Mouse (Mus musculus) ES-Bruce4 (cell line): ENCODE results near the gene Rhoq. TPM values are rescaled to one million over a fixed set of nuclear protein-coding genes. Genes with fewer than 3 reads are reported as not detected.

Experiments
- H3K27ac ChIP-seq: 2 replicates; pipeline ENCODE4 v1.5.1; 2012; ENCODE audit warnings: low read length, inconsistent platforms; ENCODE audit not compliant: insufficient read depth
- H3K27me3 ChIP-seq: 2 replicates; pipeline ENCODE4 v1.6.1; 2012; ENCODE audit warnings: mild to moderate bottlenecking, low read length, inconsistent platforms; ENCODE audit not compliant: control insufficient read depth, poor library complexity, insufficient read depth, severe bottlenecking
- H3K36me3 ChIP-seq: 2 replicates; pipeline ENCODE4 v1.6.1; 2012; ENCODE audit warnings: inconsistent platforms, mild to moderate bottlenecking, low read length, moderate library complexity; ENCODE audit not compliant: control insufficient read depth, poor library complexity, insufficient read depth, severe bottlenecking
- H3K4me1 ChIP-seq: one replicate; pipeline ENCODE4 v1.8.1; 2011; ENCODE audit warnings: low read length; ENCODE audit not compliant: control insufficient read depth, insufficient read depth
- H3K4me3 ChIP-seq: 2 replicates; pipeline ENCODE4 v1.5.1; 2011; ENCODE audit warnings: low read depth, mild to moderate bottlenecking, low read length
- H3K9ac ChIP-seq: 2 replicates; pipeline ENCODE4 v1.6.1; 2012; ENCODE audit warnings: low read depth, mild to moderate bottlenecking, inconsistent platforms; ENCODE audit not compliant: poor library complexity, severe bottlenecking
- H3K9me3 ChIP-seq: replicated peaks from 2 replicates; pipeline ENCODE4 v1.6.1; 2012; ENCODE audit warnings: mild to moderate bottlenecking, low read length, inconsistent platforms; ENCODE audit not compliant: control insufficient read depth, poor library complexity, insufficient read depth, severe bottlenecking
- CTCF ChIP-seq: IDR thresholded peaks from one replicate; pipeline ENCODE4 v1.8.1; 2011; ENCODE audit warnings: low read depth, low read length
- EP300 ChIP-seq: IDR thresholded peaks from 2 replicates; pipeline ENCODE4 v1.6.1; 2011; ENCODE audit warnings: low read depth, low read length; ENCODE audit not compliant: insufficient read depth
- POLR2A ChIP-seq: IDR thresholded peaks from one replicate; pipeline ENCODE4 v1.8.1; 2011; ENCODE audit warnings: low read length; ENCODE audit not compliant: insufficient read depth
- polyA plus RNA-seq: library from polyadenylated mRNA; stranded (reverse); fragments of >200 nt; gene quantifications from 2 replicates; pipeline ENCODE4 v1.2.4, GENCODE M21; 2011; ENCODE audit warnings: low read depth; ENCODE audit not compliant: missing spikeins, insufficient read depth, insufficient read length

Gene Rhoq
- polyA plus RNA-seq, 1 experiment: 42.1 TPM

- H3K9ac ChIP-seq: peak overlapping the region; percentile 77
- TF ChIP-seq POLR2A (no peak), EP300 (no peak), CTCF (no peak)
- no peaks in the 10 kb centered on the region for H3K27me3 ChIP-seq
- no peak overlapping the region for H3K27ac ChIP-seq
- H3K4me3 ChIP-seq: peak overlapping the region; percentile 63
- H3K36me3 ChIP-seq: peaks cover 34% of the 10 kb centered on the region
- no peaks in the 10 kb centered on the region for H3K4me1 ChIP-seq
- no peaks in the 10 kb centered on the region for H3K9me3 ChIP-seq
Measured at GRCm38 (mm10) chr17:87024491-87025242, 61.8 kb downstream of the Rhoq start.

- peak within 1 kb of the TSS; percentile 72 for H3K4me3 ChIP-seq
- H3K36me3 ChIP-seq: peaks cover 27% of the 10 kb centered on the region
- no peaks in the 10 kb centered on the region for H3K27me3 ChIP-seq
- H3K27ac ChIP-seq: no peak within 1 kb of the TSS
- H3K9me3 ChIP-seq: no peaks in the 10 kb centered on the region
- H3K4me1 ChIP-seq: no peaks in the 10 kb centered on the region
- peak within 1 kb of the TSS; percentile 77 for H3K9ac ChIP-seq
- TF ChIP-seq CTCF: no peak
- TF ChIP-seq POLR2A: peak; percentile 57
Measured at GRCm38 (mm10) chr17:87025269-87025949, 62.5 kb downstream of the Rhoq start, which contains the start of the genes Pigf and Cript. Gene Pigf, minus strand, starts transcription at chr17:87025406. Gene Cript, plus strand, starts transcription at chr17:87025550.

- peaks cover 10% of the 10 kb centered on the region for H3K36me3 ChIP-seq
- TF ChIP-seq POLR2A (no peak), CTCF (peak; percentile 51)
Measured at GRCm38 (mm10) chr17:87036141-87037073, 73.5 kb downstream of the Rhoq start.

GRCm38 (mm10) chr17:87038496-87038895 is 75.6 kb downstream of the Rhoq start:
- TF ChIP-seq EP300 (no peak), POLR2A (no peak), CTCF (no peak)
- Histone ChIP-seq H3K27me3 (no peaks in the 10 kb centered on the region), H3K4me3 (no peak overlapping the region), H3K36me3 (peaks cover 10% of the 10 kb centered on the region), H3K9ac (no peak overlapping the region), H3K27ac (no peak overlapping the region), H3K4me1 (no peaks in the 10 kb centered on the region), H3K9me3 (no peaks in the 10 kb centered on the region)

More at GRCm38 (mm10) chr17:87036141-87037073, 73.5 kb downstream of the Rhoq start:
- no peaks in the 10 kb centered on the region for H3K9me3 ChIP-seq
- H3K4me3 ChIP-seq: no peak overlapping the region
- H3K9ac ChIP-seq: no peak overlapping the region
- no peaks in the 10 kb centered on the region for H3K4me1 ChIP-seq
- H3K27ac ChIP-seq: no peak overlapping the region
- H3K27me3 ChIP-seq: no peaks in the 10 kb centered on the region

- Histone ChIP-seq H3K27me3 (no peaks in the 10 kb centered on the region), H3K9ac (no peak overlapping the region), H3K9me3 (no peaks in the 10 kb centered on the region), H3K36me3 (no peaks in the 10 kb centered on the region), H3K4me3 (no peak overlapping the region; the same call in 1 of the 2 replicates), H3K27ac (no peak overlapping the region), H3K4me1 (no peaks in the 10 kb centered on the region)
- TF ChIP-seq POLR2A (no peak), EP300 (no peak), CTCF (no peak)
Measured at GRCm38 (mm10) chr17:87041739-87042138, 78.9 kb downstream of the Rhoq start.
